Mouse (Mus musculus): Measurements from ENCODE around the gene Nr5a1.

- TF ChIP-seq POLR2A (IDR thresholded peaks at IDR 0.05; ENCODE audit: insufficient read length, low read depth) (no peak), MAX (IDR thresholded peaks at IDR 0.05; ENCODE audit: low read depth) (no peak), TCF12 (IDR thresholded peaks at IDR 0.05; ENCODE audit: insufficient read depth, poor library complexity, severe bottlenecking) (no peak), E2F4 (IDR thresholded peaks at IDR 0.05; ENCODE audit: insufficient read depth) (no peak)
Observed at GRCm38 (mm10) chr2:38700177-38700576, 14.2 kb downstream of the Nr5a1 start.
